Comparison of ENCODE assay signal across 8 mouse cellular contexts in the genomic region with DNA sequence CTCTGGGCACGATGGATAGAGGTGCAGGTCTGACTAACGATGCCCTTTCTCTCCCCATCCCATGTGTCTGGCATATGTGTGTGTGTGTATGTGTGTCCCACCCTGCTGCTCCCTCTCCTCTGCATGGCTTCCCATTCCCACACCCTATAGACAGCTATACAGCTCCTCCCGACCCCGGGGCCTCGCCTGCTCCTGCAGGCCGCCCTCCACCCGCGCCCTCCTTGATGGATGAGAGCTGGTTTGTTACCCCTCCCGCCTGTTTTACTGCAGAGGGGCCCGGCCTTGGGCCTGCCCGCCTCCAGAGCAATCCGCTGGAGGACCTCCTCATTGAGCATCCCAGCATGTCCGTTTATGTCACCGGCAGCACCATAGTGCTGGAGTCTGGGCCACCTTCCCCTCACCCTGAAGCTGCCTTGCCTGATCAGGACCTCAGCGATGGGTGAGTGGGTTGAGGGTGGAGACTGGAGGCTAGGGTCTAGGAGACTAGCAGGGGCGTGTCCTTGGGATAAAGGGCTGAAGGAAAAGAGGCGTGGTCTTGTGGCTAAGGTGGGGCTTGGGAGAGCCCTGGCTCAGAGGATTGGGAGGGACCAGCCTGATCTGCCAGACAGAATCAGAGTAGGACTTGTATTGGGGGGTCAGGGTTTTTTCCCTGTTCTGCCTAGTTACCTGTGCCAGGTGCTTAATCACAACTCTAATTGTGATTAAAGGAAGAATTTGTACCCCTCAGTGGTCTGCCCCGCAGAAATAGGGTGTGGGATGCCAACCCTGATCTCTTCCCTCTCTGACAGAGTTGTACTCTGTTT. TPM values are rescaled to one million over a fixed set of nuclear protein-coding genes. Genes with fewer than 3 reads are reported as not detected.
DNase-seq lines count a peak whose midpoint lies in the region; TF ChIP-seq lines count a peak whose summit lies in the region.

No protein-coding gene starts in this region.

- H3K4me1 ChIP-seq in testis, adult 2 months (ENCODE audit: control insufficient read depth, insufficient read depth, low read length) = peaks cover 7% of the 10 kb centered on the region

- intact Hi-C loops in heart, postnatal 25 days (cut with DNase I) = loop anchor here (5.0 kb wide), 2 partner anchors 164 to 179 kb away; no protein-coding TSS in a partner anchor

- peak overlapping the region; percentile 32; the same call in 1 of the 2 replicates for H3K27ac ChIP-seq in testis, adult 2 months (ENCODE audit: control insufficient read depth, insufficient read depth, low read depth, low read length)

- H3K4me3 ChIP-seq in testis, adult 2 months (ENCODE audit: control insufficient read depth, low read depth, low read length) = peak overlapping the region; percentile 82

- no peaks in the 10 kb centered on the region for H3K27me3 ChIP-seq in testis, adult 2 months (ENCODE audit: control insufficient read depth, insufficient read depth, low read length)

- DNase-seq in heart, adult 11 months = peak; percentile 94
- DNase-seq in heart, postnatal 25 days (ENCODE audit: low spot score) = no peak
- DNase-seq in testis, postnatal 10 days (ENCODE audit: low spot score) = no peak
- DNase-seq in induced T-regulatory cell, adult 2 months (ENCODE audit: low read depth) = peak; percentile 11
- no peak for DNase-seq in frontal cortex, postnatal 14 days (ENCODE audit: low spot score in 2 of 2)
- DNase-seq in layer of hippocampus, adult 9-10 months (ENCODE audit: low spot score) = no peak
- DNase-seq in ovary, postnatal 10 days (ENCODE audit: low spot score) = no peak

- H3K36me3 ChIP-seq in testis, adult 2 months (ENCODE audit: control insufficient read depth, insufficient read depth, low read length) = no peaks in the 10 kb centered on the region

- no peak for TF ChIP-seq CTCF in testis, adult 2 months (IDR thresholded peaks at IDR 0.05; ENCODE audit: control insufficient read depth, insufficient read depth, insufficient replicate concordance, low read depth, low read length)

- peak; percentile 52; the same call in 1 of the 2 replicates for TF ChIP-seq POLR2A in testis, adult 2 months (IDR thresholded peaks at IDR 0.05; ENCODE audit: control insufficient read depth, low read depth, low read length)

RNA-seq across cellular contexts. Expression of gene Trp53inp2, which starts 5.1 kb away (rescaled TPM):
- 100 to 1,000 TPM; 491 to 545 TPM for total RNA-seq in heart, postnatal 25 days (2021)
- 163 and 176 TPM in 2 replicates for polyA plus RNA-seq in testis, adult 2 months (2012; rRNA removed)

RNA-seq across cellular contexts. Expression of gene Pigu, which starts 28.7 kb away (rescaled TPM):
- total RNA-seq in heart, postnatal 25 days (2021) = 10 to 100 TPM; 28.4 to 28.7 TPM
- polyA plus RNA-seq in testis, adult 2 months (2012; rRNA removed) = 26.0 and 36.9 TPM in 2 replicates

Comparison
In these comparisons a context has a peak if more than half of its experiments do, and no peak if none do; other contexts are left out.
1. DNase-seq: peak in heart, adult 11 months (single experiment) and induced T-regulatory cell, adult 2 months (single experiment); none in heart, postnatal 25 days (single experiment), testis, postnatal 10 days (single experiment), frontal cortex, postnatal 14 days (0 of 2), layer of hippocampus, adult 9-10 months (single experiment) and ovary, postnatal 10 days (single experiment).